Mouse (Mus musculus) embryo, embryonic 11.5 days (tissue): ENCODE data around the gene Rbfox2.
A peak's percentile ranks its signal among the peaks of the same experiment; 100 is the strongest.

ENCODE experiments used
- DNase-seq: peaks from one replicate; pipeline ENCODE4 v3.0.0-alpha.2; 2012; ENCODE audit warnings: low read depth, low spot score

The Rbfox2 gene

DNA sequence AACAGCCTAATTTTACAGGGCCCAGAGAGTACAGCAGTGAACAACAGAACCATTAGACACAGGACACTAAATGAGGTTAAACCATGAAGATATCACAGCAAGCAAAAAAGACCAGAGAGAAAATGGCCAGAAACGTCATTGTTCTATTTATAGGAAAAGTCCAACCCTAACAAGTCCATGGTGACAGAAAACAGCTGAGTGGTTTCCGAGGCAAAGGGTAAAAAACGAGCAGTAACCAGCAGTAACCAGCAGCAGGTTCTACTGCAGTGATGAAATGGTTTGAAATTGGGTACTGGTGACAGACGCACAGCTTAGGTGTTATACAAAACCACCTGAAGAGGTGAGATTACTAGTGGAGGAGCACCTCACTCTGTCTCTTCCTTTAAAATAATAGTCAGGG lies 72.5 kb downstream of the Rbfox2 start:
- DNase-seq, result no peak

DNA sequence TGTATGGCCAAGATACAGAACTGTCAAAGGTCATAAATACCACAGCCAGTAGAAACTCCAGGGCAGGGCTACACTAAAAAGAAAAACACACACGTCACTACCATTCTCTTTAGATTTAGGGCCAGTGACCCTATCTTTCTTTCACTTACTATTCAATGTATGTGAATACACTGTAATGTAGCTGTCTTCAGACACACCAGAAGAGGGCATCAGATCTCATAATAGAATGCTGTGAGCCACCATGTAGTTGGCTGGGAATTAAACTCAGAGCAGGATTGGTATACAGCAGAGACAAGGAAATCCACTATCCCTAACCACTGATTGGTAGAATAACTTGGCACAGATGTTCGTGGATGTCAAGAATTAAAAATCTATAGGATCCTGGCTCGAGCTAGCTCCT lies 76.7 kb downstream of the Rbfox2 start:
- DNase-seq, result no peak

DNA sequence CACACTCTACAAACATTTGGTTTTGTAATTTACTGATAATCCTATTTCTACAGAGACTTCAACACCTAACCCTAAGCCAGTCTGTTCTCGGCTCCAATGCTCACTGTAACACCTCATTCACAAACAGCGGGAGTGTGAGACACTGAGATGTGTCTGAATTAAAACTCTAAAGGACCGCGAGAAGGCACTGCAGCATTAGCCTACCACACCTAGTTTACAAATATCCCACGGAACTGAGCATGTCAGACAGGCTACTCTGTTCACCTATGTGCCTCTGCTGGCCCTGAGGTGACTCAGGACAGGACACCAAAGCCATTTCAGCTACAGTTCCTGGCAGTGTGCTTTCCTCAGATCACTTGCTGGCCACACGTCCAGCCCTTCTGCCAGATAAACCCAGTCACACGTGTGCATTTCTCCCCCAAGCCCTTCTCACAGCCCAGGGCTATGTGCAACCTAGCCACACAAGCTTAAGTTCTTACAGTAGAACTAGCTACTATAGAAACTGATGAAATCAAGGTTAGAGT lies 79.9 kb downstream of the Rbfox2 start:
- DNase-seq, result no peak

DNA sequence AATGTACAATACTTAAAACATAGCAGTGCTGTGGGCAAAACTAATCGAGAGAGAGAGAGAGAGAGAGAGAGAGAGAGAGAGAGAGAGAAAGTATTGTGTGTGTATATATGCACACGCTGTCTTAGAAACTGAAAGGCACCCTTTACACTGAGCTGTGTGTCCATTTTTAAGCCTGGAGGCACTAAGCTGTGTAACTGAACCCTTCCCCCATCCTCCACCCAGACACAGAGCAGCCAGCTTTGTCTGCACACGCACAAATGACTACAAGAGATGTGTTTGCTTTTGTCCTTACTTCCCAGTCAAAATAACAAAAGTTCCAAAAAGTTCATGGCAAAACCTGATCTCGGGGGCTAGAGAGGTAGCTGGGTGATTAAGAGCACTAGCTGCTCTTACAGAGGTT lies 80.9 kb downstream of the Rbfox2 start:
- DNase-seq, result no peak

DNA sequence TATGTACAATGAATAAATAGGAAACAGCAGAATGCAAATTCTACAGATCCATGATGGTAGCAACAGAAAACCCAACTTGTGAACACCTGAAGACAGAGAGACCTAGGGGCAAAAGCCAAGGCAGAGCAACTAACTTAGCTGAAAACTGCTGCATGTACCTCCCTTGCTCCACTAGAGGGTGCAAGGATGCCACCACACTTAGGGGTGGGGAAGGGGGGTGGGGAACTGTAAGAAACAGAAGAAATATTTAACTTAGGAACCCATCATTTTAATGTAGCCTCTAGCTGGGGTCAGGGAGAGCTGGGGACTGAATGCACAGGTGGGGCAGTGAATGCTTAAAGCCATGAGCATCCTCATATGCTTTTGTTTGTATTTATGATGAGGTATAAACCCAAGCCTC lies 81.5 kb downstream of the Rbfox2 start:
- peak; percentile 46 for DNase-seq

DNA sequence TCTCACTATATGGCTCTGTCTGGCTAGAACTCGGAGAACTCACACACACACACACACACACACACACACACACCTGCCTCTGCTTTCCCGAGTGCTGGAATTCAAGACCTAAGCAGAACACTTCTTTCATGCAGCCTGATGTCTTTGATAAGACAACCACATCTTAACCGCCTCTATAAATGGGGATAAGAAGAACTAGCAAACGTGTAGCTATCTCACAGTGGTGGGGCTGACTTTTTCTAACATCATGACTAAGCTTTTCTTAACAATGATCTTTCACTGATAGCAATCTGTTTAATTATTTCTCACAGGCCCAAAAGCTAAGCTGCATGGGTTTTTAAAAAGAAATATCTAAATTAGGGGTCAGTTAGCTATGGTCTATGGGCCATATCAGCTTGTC lies 86.0 kb downstream of the Rbfox2 start:
- no peak for DNase-seq

DNA sequence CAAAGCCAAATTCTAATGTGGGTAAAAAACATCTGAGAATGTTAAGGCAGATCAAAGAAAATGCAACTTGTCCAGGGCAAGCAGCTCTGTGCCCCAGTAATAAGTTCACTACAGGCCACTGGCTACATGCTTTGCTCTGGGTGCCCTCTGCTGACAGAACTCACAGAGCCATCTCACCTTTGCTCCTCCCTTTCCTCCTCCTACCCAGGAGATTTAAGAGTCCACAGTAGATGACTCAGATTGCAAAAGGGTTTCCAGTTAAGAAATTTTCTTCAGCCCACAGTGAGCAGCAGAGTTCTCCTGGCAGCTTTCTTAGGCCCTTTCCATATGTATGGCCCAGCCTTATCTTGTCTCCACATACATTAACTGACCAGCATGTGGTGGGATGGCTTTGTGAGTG lies 86.7 kb downstream of the Rbfox2 start:
- DNase-seq, result no peak

DNA sequence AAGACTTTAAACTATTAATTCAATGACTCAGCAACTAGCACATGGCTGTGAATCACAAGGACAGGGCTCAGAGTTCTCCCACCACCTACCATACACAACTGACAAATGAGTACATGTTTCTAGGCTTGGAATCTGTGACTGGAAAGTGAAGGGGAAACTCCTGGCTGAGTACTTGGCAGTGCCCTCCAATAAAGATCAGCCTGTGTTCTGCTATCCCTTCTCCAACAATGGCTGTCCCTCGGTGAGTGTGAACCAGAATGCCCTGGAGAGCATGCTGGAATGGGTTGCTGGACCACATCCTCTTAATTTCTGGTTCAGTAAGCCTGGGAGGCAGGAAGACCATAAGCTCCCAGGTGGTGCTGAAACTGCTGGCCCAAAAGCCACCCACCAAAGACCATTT lies 87.2 kb downstream of the Rbfox2 start:
- no peak for DNase-seq

DNA sequence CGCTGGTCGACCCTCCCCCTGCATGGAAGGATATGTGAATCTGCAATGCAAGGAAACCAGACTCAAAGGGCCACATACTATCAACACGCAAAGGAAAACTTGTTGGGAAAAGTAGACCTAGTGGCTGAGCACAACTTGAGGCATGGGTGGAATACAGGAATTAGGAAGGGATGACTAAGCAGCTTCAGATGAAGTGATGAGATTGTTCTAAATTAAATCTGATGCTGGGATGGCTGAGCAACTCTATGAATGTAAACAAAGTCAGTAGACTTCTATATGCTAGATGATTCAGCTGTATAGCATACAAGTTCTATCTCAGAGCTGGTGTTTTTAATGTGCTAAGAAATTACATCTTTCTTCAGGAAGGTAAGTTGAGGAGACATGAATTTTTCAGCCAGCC lies 88.8 kb downstream of the Rbfox2 start:
- no peak for DNase-seq

DNA sequence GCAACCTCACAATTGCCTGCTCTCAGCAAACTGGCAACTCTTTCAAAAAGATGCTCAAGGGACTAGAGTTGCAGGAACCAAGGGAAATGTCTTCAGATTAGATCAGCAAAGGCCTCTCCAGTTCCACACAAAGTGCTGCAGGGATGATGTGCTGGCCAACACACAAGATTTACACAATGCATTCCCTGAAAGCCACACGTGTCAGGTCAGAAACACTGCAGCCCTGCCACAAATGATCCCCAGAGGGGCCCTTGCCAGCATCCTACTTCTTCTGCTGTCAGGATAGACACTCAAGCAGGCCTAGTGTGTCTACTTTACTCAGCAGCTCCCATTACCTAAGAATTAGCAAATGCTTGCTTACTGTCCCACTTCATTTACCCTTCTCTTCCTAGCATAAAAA lies 89.3 kb downstream of the Rbfox2 start:
- DNase-seq, result no peak

DNA sequence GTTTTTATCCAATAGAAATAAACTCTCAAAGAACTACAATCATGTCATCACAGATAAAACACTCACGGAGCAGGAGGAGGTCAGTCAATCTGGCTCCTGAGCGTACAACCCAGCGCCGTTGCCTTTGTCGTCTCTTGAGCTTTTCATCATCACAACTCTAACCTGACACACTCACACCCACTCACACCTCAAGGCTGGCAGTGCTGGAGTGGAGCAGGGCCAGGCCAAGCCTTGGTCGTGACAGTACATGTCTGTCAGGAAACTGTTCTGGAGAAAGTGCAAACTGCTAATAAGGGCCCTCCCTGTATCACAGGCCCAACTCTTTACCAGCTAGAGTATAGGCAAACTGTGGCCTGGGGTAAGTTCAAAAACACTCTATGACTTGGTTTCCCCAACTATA lies 90.1 kb downstream of the Rbfox2 start:
- DNase-seq, result no peak

DNA sequence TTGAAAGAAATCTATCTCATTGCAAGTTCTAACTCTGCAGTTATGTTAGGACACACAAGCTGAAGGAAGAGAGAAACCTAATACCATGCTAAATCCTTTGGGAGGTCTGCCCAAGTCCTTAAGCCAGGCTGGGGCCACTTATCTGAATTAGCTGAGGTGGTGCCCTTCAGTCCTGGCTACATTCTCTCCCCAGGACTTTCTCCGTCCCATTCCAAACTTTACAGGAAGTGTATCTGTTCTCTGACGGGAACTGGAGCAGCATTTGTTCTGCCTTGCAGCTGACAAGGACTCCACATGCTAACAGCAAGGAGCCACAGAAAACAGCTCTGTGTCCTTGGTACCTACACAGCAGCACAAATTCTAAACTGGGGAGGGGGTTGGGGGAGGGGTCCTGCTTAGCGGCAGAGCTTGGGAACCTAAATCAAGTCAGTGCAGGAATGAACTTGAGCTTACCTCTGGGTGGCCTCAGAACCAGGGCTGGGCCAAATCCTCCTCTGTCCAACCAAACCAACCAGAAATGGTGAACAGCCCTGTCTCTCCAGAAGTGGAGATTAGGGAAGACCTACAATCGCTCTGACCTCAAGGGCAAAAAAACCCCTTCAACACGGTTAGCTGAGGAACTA lies 91.5 kb downstream of the Rbfox2 start:
- DNase-seq, result peak; percentile 20

DNA sequence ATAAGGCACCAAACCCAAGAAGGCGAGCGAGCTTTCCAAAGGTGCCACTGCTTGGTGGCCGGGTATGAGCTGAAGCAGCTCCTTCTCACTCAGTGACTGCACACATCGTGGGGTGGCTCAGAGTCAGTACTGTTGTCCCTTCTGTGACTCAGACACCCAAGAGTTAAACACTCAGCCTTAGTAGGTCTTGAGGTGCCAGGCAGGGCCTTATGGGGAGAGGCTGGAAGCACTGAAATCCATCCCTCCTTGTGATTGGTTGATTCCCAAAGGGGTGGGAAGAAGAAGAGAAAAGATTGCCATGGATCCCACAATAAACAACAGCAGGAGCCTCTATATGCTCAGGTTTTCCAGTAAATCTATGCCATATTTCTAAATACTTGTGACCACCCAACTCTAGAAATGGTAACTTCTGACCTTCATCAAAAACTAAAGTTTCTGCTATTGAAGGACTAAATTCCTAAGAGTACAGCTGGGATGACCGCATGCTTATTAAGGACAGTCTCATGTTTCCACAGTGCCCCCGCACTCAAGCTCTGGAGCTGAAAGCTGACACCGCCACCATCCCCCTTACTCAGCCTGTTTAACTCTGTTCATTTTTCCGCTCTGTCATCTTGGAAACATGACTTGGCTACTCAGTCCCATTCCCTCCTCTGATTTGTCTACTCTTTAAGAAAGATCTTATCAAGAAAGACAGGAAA lies 92.2 kb downstream of the Rbfox2 start:
- DNase-seq, result peak; percentile 75

DNA sequence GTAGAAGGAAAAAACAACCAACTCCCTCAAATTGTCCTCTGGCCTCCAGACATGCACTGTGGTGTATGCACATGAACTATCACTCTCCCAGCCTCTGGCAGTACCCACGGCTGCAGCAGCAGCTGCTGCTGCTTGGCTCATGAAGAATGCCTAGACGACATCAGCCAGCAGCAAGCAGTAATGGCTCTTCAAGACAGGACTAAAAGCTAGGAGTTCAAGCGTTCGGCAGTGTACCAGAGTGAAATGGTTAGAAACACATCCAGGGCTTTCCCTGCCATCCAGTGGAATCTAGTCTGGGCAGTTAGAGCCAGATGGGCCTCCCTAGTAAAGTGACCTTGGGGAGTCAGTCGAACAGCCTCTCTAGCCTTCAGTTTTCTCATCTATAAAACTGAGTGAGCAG lies 93.0 kb downstream of the Rbfox2 start:
- DNase-seq, result peak; percentile 19

DNA sequence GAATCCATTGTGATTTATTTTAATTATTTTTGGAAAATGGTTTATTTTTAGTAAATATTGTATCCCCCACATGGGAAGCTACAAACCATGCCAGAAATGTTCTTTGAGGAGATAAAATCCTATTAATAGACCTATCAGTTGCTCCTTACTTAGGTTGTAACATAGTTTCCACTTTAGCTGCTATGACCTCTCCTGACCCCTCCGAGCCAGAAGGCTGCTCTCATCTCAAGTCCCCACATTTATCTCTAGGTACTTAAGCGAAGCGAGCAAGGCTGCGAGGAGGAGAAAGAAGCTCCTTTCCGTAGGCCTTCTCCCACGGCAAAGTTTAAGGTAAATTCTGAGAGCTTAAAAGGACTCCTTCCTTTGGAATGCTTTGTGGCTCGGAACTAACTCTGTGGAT lies 94.0 kb downstream of the Rbfox2 start:
- no peak for DNase-seq

DNA sequence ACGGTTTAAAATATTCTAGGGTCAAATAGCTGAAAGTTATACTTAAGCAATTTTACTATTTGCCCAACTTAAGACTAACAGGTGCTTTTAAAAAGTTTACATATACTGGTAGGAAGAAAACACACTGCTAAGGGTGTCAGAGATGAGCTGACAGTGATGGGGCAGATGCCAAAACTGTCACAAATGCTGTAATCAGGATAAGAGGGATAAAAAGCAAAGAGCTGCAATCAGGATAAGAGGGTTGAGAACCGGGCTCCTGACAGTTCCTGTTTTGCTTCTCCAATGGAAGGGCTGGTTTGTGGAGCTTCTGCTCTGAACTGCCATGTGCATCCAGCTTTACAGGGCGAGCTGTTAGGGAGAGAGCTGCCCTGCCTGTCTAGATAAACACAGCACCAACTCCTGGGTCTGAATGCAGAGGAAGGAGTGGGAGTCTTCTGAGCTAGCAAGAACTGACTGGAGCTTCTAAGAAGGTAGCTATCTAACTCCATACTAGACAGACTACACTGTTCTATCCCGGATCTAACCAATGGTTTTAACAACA lies 94.5 kb downstream of the Rbfox2 start:
- DNase-seq, result no peak

DNA sequence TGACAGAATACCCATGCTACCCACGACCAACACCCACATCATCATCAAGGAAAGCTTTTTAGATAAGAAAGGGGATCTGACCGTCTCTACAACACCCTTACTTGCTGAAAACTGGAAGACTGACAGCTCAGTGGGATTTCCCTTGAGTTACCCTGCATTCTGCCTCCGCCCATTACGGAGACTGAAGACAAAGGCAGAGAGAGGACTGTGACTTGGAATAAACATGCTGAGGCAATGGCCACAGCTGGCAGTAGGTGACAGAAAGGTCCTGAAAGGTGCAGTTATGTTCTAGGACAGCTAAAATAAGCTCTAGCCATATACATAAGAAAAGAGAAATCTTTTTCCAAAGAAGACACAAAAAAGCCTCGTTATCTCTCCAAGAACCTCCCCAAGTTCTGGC lies 99.8 kb downstream of the Rbfox2 start:
- no peak for DNase-seq

DNA sequence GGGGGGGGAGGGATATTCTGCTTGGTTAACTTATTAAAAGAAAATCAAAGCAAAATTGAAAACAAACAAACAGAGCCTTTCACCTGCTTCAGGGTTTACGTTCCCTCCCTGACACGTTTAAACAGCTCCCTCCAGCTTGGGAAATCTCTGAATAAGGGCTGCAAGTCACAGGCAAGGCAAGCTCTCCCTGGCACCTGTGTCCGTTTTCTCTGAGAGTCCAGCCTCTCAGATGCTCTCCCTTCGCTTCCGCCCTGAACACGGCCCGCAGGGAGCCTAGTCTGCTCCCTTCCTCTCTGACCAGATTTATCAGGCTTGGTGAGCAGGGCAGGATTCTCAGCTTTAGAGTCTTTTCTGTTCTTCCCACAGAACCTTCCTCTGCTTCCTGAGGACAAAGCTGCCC lies 101.9 kb downstream of the Rbfox2 start:
- DNase-seq, result no peak

DNA sequence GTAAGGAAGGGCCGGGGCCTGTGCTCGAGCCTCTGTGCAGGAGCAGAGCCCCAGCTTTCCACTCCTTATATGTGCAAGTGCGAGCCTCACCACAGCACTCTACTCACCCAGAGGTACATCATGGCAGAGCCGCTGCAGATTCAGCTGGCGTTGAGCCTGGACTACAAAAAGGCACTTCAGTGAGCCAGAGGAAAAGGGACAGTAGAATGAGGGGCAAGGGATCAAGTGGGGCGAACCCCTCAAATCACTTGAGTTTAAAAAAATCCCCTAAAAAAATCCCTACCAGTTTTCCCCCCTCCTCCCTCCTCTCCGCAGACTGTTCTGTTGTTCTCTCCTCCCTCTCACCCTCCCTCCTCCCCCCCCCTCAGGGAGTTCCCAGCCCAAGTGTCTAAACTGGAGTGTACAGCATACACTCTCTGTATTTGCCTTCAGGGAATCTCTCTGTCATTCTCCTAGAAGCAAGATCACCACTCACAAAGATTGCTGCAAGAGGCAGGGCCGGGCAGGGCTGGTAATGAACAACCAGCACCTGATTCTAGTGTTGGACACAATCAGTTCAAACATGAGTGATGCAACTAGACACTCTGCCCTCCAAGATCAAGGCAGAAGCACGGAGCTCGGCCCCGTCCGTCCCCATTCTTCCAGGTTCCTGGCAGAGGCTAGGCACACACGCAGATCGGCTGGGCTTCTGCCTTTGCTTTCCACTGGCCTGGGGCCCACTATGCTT lies 103.4 kb downstream of the Rbfox2 start:
- no peak for DNase-seq

DNA sequence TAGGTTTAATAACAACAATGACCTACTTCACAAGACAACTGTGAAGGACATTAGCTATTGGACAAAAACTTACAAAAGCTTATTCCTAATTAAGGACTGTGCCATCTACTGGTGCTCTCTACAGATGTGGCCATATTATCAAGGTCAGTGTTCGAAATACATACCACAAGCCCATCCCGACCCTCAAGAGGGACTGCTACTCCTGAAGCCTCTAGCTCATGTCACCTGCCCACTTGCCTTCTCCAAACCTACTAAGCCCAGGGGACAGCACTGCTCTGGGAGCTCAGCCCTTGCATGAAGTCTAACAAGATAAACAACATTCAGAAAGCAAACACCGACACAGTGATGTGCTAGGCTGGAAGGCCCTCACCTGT lies 103.9 kb downstream of the Rbfox2 start:
- no peak for DNase-seq

DNA sequence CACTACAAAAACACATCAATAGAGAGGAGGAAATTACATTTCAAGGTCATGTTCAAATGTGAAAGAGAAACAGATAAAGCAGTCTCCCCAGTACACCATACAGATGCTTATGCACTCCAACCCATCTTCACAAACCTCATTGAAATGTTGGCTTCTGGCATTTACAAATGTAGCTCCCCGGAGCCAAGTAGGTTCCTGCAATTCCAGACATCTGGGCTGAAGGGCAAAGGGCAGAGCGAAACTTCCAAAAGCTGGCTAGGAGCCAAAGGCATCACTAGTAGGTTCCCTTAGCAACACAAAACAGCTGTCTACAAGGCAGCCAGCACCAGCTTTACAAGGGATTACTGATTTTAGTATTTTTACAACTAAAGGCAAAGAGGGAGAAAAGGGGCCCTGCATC lies 104.6 kb downstream of the Rbfox2 start:
- DNase-seq, result peak; percentile 79

DNA sequence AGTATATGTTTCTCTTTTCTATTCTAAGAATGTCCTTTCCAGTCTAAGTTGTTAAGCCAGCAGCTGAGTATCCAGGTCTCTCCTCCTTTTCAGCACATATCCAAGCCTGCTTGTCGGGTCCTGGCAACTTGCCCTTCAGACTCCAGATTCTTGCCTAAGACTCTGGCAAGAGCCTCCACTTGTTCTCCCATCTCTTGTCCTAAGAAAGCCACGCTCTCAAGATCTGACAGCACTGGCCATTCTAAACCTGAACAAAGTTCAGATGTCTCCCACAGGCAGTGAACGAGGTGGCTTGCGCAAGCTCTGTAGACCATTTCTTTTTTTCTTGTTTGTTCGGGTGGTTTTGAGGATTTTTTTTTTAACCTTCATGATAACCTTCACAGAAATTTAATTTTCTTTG lies 110.0 kb downstream of the Rbfox2 start:
- DNase-seq, result no peak

DNA sequence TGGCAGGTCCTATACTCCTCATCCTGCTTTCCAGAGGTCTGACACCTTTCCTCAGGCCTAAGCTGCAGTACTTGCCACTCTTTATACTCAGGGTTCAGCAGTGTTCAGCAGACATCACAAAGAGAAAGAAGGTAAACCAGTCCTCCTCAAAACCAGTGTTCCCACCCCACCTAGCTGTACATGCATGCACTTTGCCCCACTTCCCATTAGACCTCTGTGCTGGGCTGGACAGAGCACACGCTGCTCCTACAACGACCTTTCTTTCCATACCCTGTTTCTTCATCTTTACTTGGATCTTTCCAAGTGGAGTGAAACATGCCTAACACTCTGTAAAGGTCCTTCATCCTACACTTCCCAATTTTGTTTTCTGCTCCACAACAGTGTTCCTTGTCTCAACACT lies 110.8 kb downstream of the Rbfox2 start:
- DNase-seq, result no peak
